Mouse (Mus musculus): ENCODE data around the gene Dph1.

GRCm38 (mm10) chr11:75132278-75132677 is 58.8 kb downstream of the Dph1 start:
- no peak for TF ChIP-seq GATA2 (IDR thresholded peaks at IDR 0.05; ENCODE audit: borderline replicate concordance, low read depth, low read length)
- TF ChIP-seq CTCF (IDR thresholded peaks at IDR 0.05; ENCODE audit: low read depth, low read length), result no peak
- no peak for TF ChIP-seq POLR2AphosphoS5 (IDR thresholded peaks at IDR 0.05; ENCODE audit: insufficient replicate concordance, low read depth, low read length)
- TF ChIP-seq TAL1 (conservative IDR thresholded peaks at IDR 0.05; ENCODE audit: low read depth, low read length), result no peak
